Mouse (Mus musculus) testis, adult 2 months (tissue): ENCODE data around the gene Flywch1.

Experiments
- CTCF ChIP-seq: fragments of 200-500 bp; IDR thresholded peaks from 2 replicates; pipeline ENCODE4 v1.5.1; 2012; ENCODE audit warnings: low read depth, mild to moderate bottlenecking, inconsistent platforms, low read length, moderate library complexity; ENCODE audit not compliant: control insufficient read depth, insufficient read depth, insufficient replicate concordance
- POLR2A ChIP-seq: fragments of 200-500 bp; IDR thresholded peaks from 2 replicates; pipeline ENCODE4 v1.6.1; 2012; ENCODE audit warnings: low read depth, mild to moderate bottlenecking, inconsistent platforms, low read length, moderate library complexity; ENCODE audit not compliant: control insufficient read depth

GRCm38 (mm10) chr17:23785561-23786471, 14.4 kb upstream of the Flywch1 start, which contains the start of gene Flywch2:
- no peak for TF ChIP-seq CTCF
- TF ChIP-seq POLR2A: no peak
